Mouse (Mus musculus) bone marrow, adult 2 months (tissue): ENCODE measurements at regions not wholly inside any gene's neighbourhood (a gene's known extent, or its start where the extent isn't known, plus 50 kb on each side); places are given as distances from the start of the nearest gene placed in this dataset.

Experiments used
- CTCF ChIP-seq: fragments of 200-500 bp; IDR thresholded peaks from 2 replicates; pipeline ENCODE4 v1.5.1; 2011; ENCODE audit warnings: low read length, control low read depth; ENCODE audit not compliant: control insufficient read depth, insufficient read depth
- POLR2A ChIP-seq: fragments of 200-500 bp; IDR thresholded peaks from 2 replicates; pipeline ENCODE4 v1.6.1; 2011; ENCODE audit warnings: low read depth, mild to moderate bottlenecking, control low read depth, low read length, borderline replicate concordance; ENCODE audit not compliant: control insufficient read depth

- no peak for TF ChIP-seq POLR2A
- TF ChIP-seq CTCF: no peak
Observed at GRCm38 (mm10) chr13:48153248-48153647, 107.8 kb upstream of the Id4 start.
